Mouse (Mus musculus) limb, embryonic 14.5 days (tissue): Measurements from ENCODE around the gene Pclo. TPM values are rescaled to one million over a fixed set of nuclear protein-coding genes. Genes with fewer than 3 reads are reported as not detected.

Experiments
- ATAC-seq: fragments of 200-750 bp; cut with Nextera tagmentation; 2 replicates; pipeline ENCODE4 v1.8.0; 2017; ENCODE audit warnings: low read depth, moderate number of reproducible peaks, moderate TSS enrichment; ENCODE audit not compliant: low FRiP score
- DNase-seq: peaks from one replicate; pipeline ENCODE4 v3.0.0-alpha.2; 2015; ENCODE audit warnings: low spot score
- H3K27ac ChIP-seq: fragments of 300-500 bp; sonication (generic); replicated peaks from 2 replicates; pipeline ENCODE4 v1.5.1; 2014; ENCODE audit warnings: low read depth, mild to moderate bottlenecking, low read length, moderate library complexity, mixed read lengths
- H3K27me3 ChIP-seq: fragments of 300-500 bp; sonication (generic); 2 replicates; pipeline ENCODE4 v1.6.1; 2014; ENCODE audit warnings: low read length, mixed read lengths; ENCODE audit not compliant: control insufficient read depth, insufficient read depth
- H3K36me3 ChIP-seq: fragments of 300-500 bp; sonication (generic); 2 replicates; pipeline ENCODE4 v1.6.1; 2014; ENCODE audit warnings: mild to moderate bottlenecking, low read length, moderate library complexity, mixed read lengths; ENCODE audit not compliant: control insufficient read depth, insufficient read depth
- H3K4me1 ChIP-seq: fragments of 300-500 bp; sonication (generic); 2 replicates; pipeline ENCODE4 v1.6.1; 2014; ENCODE audit warnings: antibody characterized with exemption, low read length, mixed read lengths; ENCODE audit not compliant: control insufficient read depth, insufficient read depth
- H3K4me2 ChIP-seq: fragments of 300-500 bp; sonication (generic); replicated peaks from 2 replicates; pipeline ENCODE4 v1.6.1; 2014; ENCODE audit warnings: low read depth, mild to moderate bottlenecking, low read length, moderate library complexity; ENCODE audit not compliant: severe bottlenecking
- H3K4me3 ChIP-seq: fragments of 300-500 bp; sonication (generic); replicated peaks from 2 replicates; pipeline ENCODE4 v1.5.1; 2014; ENCODE audit warnings: low read length
- H3K9ac ChIP-seq: fragments of 300-500 bp; sonication (generic); 2 replicates; pipeline ENCODE4 v1.6.1; 2014; ENCODE audit warnings: mild to moderate bottlenecking, low read depth, low read length, moderate library complexity; ENCODE audit not compliant: severe bottlenecking
- H3K9me3 ChIP-seq: fragments of 300-500 bp; sonication (generic); 2 replicates; pipeline ENCODE4 v1.6.1; 2016; ENCODE audit warnings: low read length; ENCODE audit not compliant: control insufficient read depth
- POLR2A ChIP-seq: fragments of 200-500 bp; IDR thresholded peaks from 2 replicates; pipeline ENCODE4 v1.8.0; 2012; ENCODE audit warnings: inconsistent platforms, mild to moderate bottlenecking, moderate library complexity, borderline replicate concordance; ENCODE audit not compliant: insufficient read depth, insufficient read length; ENCODE audit errors: extremely low read depth
- WGBS: fragments of 180-500 bp; shearing (Covaris S2); extraction: QIAGEN DNeasy Blood & Tissue Kit; methylation state at CpG from one replicate; pipeline ENCODE4 v1.1.7; 2014; 5-methylcytosine and 5-hydroxymethylcytosine counted together
- polyA plus RNA-seq, 2 experiments: library from polyadenylated mRNA; depleted of rRNA in 1 of 2; stranded (reverse) in 1 of 2; unstranded in 1 of 2; fragments of >200 nt; fragmentation: Nextera tagmentation in 1 of 2; extraction: Ambion mirVana in 1 of 2; gene quantifications; 2 replicates each; pipeline versions ENCODE4 v1.2.1 to v1.2.3; 2012 to 2014

Pclo gene
- polyA plus RNA-seq, 2 experiments: 0.40 to 0.59 TPM

- Histone ChIP-seq H3K4me3 (no peak overlapping the region), H3K27me3 (no peaks in the 10 kb centered on the region), H3K36me3 (no peaks in the 10 kb centered on the region), H3K9ac (no peak overlapping the region), H3K9me3 (no peaks in the 10 kb centered on the region), H3K4me2 (no peak overlapping the region), H3K4me1 (no peaks in the 10 kb centered on the region), H3K27ac (no peak overlapping the region)
- WGBS: 81% methylated on average over 4 of the region's 4 CpGs
- TF ChIP-seq POLR2A: no peak
- no peak for ATAC-seq
- no peak for DNase-seq
These were observed 192.6 kb downstream of the Pclo start for GRCm38 (mm10) chr5:14707311-14707710.

- no peak for DNase-seq
- Histone ChIP-seq H3K27ac (no peak overlapping the region), H3K27me3 (no peaks in the 10 kb centered on the region), H3K9me3 (no peaks in the 10 kb centered on the region), H3K9ac (no peak overlapping the region), H3K4me1 (no peaks in the 10 kb centered on the region), H3K4me3 (no peak overlapping the region), H3K4me2 (no peak overlapping the region), H3K36me3 (no peaks in the 10 kb centered on the region)
- 81% methylated on average over 3 of the region's 3 CpGs for WGBS
- no peak for TF ChIP-seq POLR2A
- ATAC-seq: no peak
These were observed 208.9 kb downstream of the Pclo start for GRCm38 (mm10) chr5:14723576-14723975.

GRCm38 (mm10) chr5:14728676-14729253 is 214.0 kb downstream of the Pclo start:
- H3K4me1 ChIP-seq: no peaks in the 10 kb centered on the region
- no peaks in the 10 kb centered on the region for H3K9me3 ChIP-seq
- no peak for ATAC-seq
- H3K4me3 ChIP-seq: no peak overlapping the region
- no peak overlapping the region for H3K9ac ChIP-seq
- no peak for DNase-seq
- no peaks in the 10 kb centered on the region for H3K27me3 ChIP-seq
- H3K4me2 ChIP-seq: no peak overlapping the region
- TF ChIP-seq POLR2A: no peak
- no peak overlapping the region for H3K27ac ChIP-seq
- 69% methylated on average over 3 of the region's 3 CpGs for WGBS
- H3K36me3 ChIP-seq: no peaks in the 10 kb centered on the region

GRCm38 (mm10) chr5:14750882-14751281 is 236.2 kb downstream of the Pclo start:
- Histone ChIP-seq H3K27me3 (no peaks in the 10 kb centered on the region), H3K4me2 (no peak overlapping the region), H3K9ac (no peak overlapping the region), H3K36me3 (no peaks in the 10 kb centered on the region), H3K9me3 (no peaks in the 10 kb centered on the region), H3K27ac (no peak overlapping the region), H3K4me1 (no peaks in the 10 kb centered on the region), H3K4me3 (no peak overlapping the region)
- no peak for TF ChIP-seq POLR2A
- no peak for ATAC-seq
- DNase-seq: no peak

GRCm38 (mm10) chr5:14766686-14767085 is 252.0 kb downstream of the Pclo start:
- H3K4me1 ChIP-seq: no peaks in the 10 kb centered on the region
- DNase-seq (no peak), ATAC-seq (no peak)
- WGBS: 91% methylated on average over 11 of the region's 11 CpGs
- no peaks in the 10 kb centered on the region for H3K27me3 ChIP-seq
- H3K9me3 ChIP-seq: no peaks in the 10 kb centered on the region
- H3K4me2 ChIP-seq: no peak overlapping the region
- H3K36me3 ChIP-seq: no peaks in the 10 kb centered on the region
- no peak for TF ChIP-seq POLR2A
- H3K9ac ChIP-seq: no peak overlapping the region
- H3K27ac ChIP-seq: no peak overlapping the region
- H3K4me3 ChIP-seq: no peak overlapping the region
